Mouse (Mus musculus): Measurements from ENCODE around the gene Prkce. TPM values are rescaled to one million over a fixed set of nuclear protein-coding genes. Genes with fewer than 3 reads are reported as not detected.

Gene Prkce
- polyA plus RNA-seq, 1 experiment from 2014 or later: 7.4 TPM

- H3K27me3 ChIP-seq (ENCODE audit: control insufficient read depth, insufficient read depth, low read length): no peaks in the 10 kb centered on the region
- H3K4me2 ChIP-seq (replicated peaks; ENCODE audit: low read depth, low read length): no peak overlapping the region
- H3K36me3 ChIP-seq (ENCODE audit: control insufficient read depth, insufficient read depth, low read length): no peaks in the 10 kb centered on the region
- no peak overlapping the region for H3K4me3 ChIP-seq (ENCODE audit: low read depth, low read length)
- 69% methylated on average over 5 of the region's 5 CpGs for WGBS
- ATAC-seq (ENCODE audit: low FRiP score): no peak
- H3K4me1 ChIP-seq (replicated peaks; ENCODE audit: control insufficient read depth, insufficient read depth, low read length): no peaks in the 10 kb centered on the region
- H3K9me3 ChIP-seq (ENCODE audit: control insufficient read depth, low read length): no peaks in the 10 kb centered on the region
- no peak overlapping the region for H3K9ac ChIP-seq (ENCODE audit: low read depth, low read length)
- no peak for DNase-seq (ENCODE audit: low spot score)
- no peak overlapping the region for H3K27ac ChIP-seq (ENCODE audit: low read depth, low read length)
Measured at GRCm38 (mm10) chr17:86506881-86507280, 339.3 kb downstream of the Prkce start.

DNA sequence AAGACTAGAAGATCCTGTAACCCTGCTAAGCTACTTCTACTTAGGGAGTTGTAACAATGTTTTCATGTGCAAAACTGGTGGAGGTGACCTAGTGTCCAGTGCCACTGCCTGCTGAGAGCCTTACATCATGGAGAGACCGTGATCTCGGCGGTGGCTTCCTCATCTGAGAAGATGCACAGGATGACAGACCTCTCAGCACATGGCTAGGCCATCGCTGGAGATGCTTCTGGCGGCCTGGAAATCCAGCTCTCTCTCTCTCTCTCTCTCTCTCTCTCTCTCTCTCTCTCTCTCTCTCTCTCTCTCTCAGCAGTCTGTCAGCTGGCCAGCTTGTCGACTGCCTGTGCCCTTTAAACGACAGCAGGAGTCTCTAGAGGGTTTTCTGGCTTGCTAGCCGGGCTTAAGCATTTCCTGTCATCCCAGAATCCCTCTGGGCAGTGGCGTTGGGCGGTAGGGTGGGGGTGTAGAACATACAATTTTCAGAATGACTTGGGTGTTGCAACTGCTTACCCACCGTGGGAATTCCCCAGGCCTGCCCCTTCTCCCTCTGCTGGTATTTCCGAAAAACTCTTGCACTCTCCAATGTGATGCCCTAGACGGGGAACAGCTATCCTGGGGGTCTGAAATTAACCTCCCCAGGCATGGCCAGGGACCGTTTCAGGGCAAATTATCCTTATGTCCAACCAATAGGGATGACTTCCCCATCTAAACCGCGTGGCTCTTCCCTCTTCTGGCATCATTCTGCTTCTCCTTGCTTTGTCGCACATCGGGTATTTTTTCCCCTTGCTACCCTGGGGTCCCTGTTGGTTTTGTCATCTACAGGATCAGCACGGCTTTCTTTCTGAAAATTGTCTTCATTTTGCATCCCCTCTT is 340.0 kb downstream of the Prkce start:
- WGBS: 70% methylated on average over 19 of the region's 19 CpGs
- Histone ChIP-seq H3K4me2 (replicated peaks; ENCODE audit: low read depth, low read length) (no peak overlapping the region), H3K9ac (ENCODE audit: low read depth, low read length) (no peak overlapping the region), H3K27ac (ENCODE audit: low read depth, low read length) (no peak overlapping the region), H3K27me3 (ENCODE audit: control insufficient read depth, insufficient read depth, low read length) (no peaks in the 10 kb centered on the region), H3K36me3 (ENCODE audit: control insufficient read depth, insufficient read depth, low read length) (no peaks in the 10 kb centered on the region), H3K4me3 (ENCODE audit: low read depth, low read length) (no peak overlapping the region), H3K9me3 (ENCODE audit: control insufficient read depth, low read length) (no peaks in the 10 kb centered on the region), H3K4me1 (replicated peaks; ENCODE audit: control insufficient read depth, insufficient read depth, low read length) (no peaks in the 10 kb centered on the region)
- ATAC-seq (ENCODE audit: low FRiP score) (no peak), DNase-seq (ENCODE audit: low spot score) (no peak)

- H3K4me1 ChIP-seq (replicated peaks; ENCODE audit: control insufficient read depth, insufficient read depth, low read length): no peaks in the 10 kb centered on the region
- no peaks in the 10 kb centered on the region for H3K27me3 ChIP-seq (ENCODE audit: control insufficient read depth, insufficient read depth, low read length)
- no peak overlapping the region for H3K27ac ChIP-seq (ENCODE audit: low read depth, low read length)
- WGBS: 88% methylated on average over 3 of the region's 3 CpGs
- H3K9me3 ChIP-seq (ENCODE audit: control insufficient read depth, low read length): no peaks in the 10 kb centered on the region
- ATAC-seq (ENCODE audit: low FRiP score): no peak
- no peak overlapping the region for H3K4me3 ChIP-seq (ENCODE audit: low read depth, low read length)
- no peaks in the 10 kb centered on the region for H3K36me3 ChIP-seq (ENCODE audit: control insufficient read depth, insufficient read depth, low read length)
- DNase-seq (ENCODE audit: low spot score): no peak
- H3K4me2 ChIP-seq (replicated peaks; ENCODE audit: low read depth, low read length): no peak overlapping the region
- H3K9ac ChIP-seq (ENCODE audit: low read depth, low read length): no peak overlapping the region
Measured at GRCm38 (mm10) chr17:86508212-86508490, 340.6 kb downstream of the Prkce start.

- no peak overlapping the region for H3K9ac ChIP-seq (ENCODE audit: low read depth, low read length)
- DNase-seq (ENCODE audit: low spot score) (no peak), ATAC-seq (ENCODE audit: low FRiP score) (no peak)
- H3K36me3 ChIP-seq (ENCODE audit: control insufficient read depth, insufficient read depth, low read length): no peaks in the 10 kb centered on the region
- H3K9me3 ChIP-seq (ENCODE audit: control insufficient read depth, low read length): no peaks in the 10 kb centered on the region
- no peak overlapping the region for H3K4me3 ChIP-seq (ENCODE audit: low read depth, low read length)
- H3K27me3 ChIP-seq (ENCODE audit: control insufficient read depth, insufficient read depth, low read length): no peaks in the 10 kb centered on the region
- no peaks in the 10 kb centered on the region for H3K4me1 ChIP-seq (replicated peaks; ENCODE audit: control insufficient read depth, insufficient read depth, low read length)
- no peak overlapping the region for H3K27ac ChIP-seq (ENCODE audit: low read depth, low read length)
- 85% methylated on average over 5 of the region's 5 CpGs for WGBS
- H3K4me2 ChIP-seq (replicated peaks; ENCODE audit: low read depth, low read length): no peak overlapping the region
Measured at GRCm38 (mm10) chr17:86509871-86510270, 342.3 kb downstream of the Prkce start.

DNA sequence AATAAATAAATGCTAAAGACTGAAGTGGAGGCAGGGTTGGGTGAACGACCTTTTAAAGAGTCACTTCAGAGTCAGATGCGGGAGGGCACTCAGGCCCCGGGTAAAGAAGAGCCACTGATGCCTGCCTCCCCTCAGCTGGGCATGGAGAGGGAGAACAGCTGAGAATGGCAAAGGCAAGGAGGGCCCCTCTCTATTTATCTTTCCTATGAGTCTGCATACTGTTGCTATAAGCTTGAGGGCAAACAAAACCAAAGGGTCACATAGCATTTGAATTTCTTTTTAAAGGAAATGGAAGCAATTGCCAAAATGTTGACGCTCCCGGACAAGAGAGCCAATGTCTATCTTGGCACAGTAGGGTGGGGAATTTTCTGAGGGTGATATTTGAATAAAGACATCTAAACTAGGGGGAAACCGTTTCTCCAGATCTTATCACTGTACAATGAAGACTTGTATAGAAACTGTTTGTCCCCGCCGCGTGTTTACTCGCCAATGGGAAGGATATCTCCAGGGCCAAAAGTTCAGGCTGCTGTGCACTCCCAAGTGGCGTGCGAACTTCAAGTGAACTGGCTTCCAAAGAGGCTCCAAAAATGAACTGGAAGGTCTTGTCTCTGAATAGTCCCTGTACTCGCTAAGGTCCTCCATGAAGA is 347.5 kb downstream of the Prkce start:
- Histone ChIP-seq H3K9ac (ENCODE audit: low read depth, low read length) (no peak overlapping the region), H3K4me3 (ENCODE audit: low read depth, low read length) (no peak overlapping the region), H3K27ac (ENCODE audit: low read depth, low read length) (no peak overlapping the region), H3K27me3 (ENCODE audit: control insufficient read depth, insufficient read depth, low read length) (no peaks in the 10 kb centered on the region), H3K4me2 (replicated peaks; ENCODE audit: low read depth, low read length) (no peak overlapping the region), H3K9me3 (ENCODE audit: control insufficient read depth, low read length) (no peaks in the 10 kb centered on the region), H3K36me3 (ENCODE audit: control insufficient read depth, insufficient read depth, low read length) (no peaks in the 10 kb centered on the region), H3K4me1 (replicated peaks; ENCODE audit: control insufficient read depth, insufficient read depth, low read length) (no peaks in the 10 kb centered on the region)
- ATAC-seq (ENCODE audit: low FRiP score) (no peak), DNase-seq (ENCODE audit: low spot score) (no peak)
- WGBS: 88% methylated on average over 13 of the region's 13 CpGs

- WGBS: 82% methylated on average over 5 of the region's 5 CpGs
- no peak overlapping the region for H3K27ac ChIP-seq (ENCODE audit: low read depth, low read length)
- H3K4me1 ChIP-seq (replicated peaks; ENCODE audit: control insufficient read depth, insufficient read depth, low read length): no peaks in the 10 kb centered on the region
- no peaks in the 10 kb centered on the region for H3K36me3 ChIP-seq (ENCODE audit: control insufficient read depth, insufficient read depth, low read length)
- H3K9ac ChIP-seq (ENCODE audit: low read depth, low read length): no peak overlapping the region
- H3K9me3 ChIP-seq (ENCODE audit: control insufficient read depth, low read length): no peaks in the 10 kb centered on the region
- no peaks in the 10 kb centered on the region for H3K27me3 ChIP-seq (ENCODE audit: control insufficient read depth, insufficient read depth, low read length)
- no peak for ATAC-seq (ENCODE audit: low FRiP score)
- no peak overlapping the region for H3K4me2 ChIP-seq (replicated peaks; ENCODE audit: low read depth, low read length)
- DNase-seq (ENCODE audit: low spot score): no peak
- H3K4me3 ChIP-seq (ENCODE audit: low read depth, low read length): no peak overlapping the region
Measured at GRCm38 (mm10) chr17:86516630-86517029, 349.0 kb downstream of the Prkce start.

GRCm38 (mm10) chr17:86518604-86519003 is 351.0 kb downstream of the Prkce start:
- DNase-seq (ENCODE audit: low spot score) (no peak), ATAC-seq (ENCODE audit: low FRiP score) (no peak)
- 87% methylated on average over 7 of the region's 7 CpGs for WGBS
- no peak overlapping the region for H3K9ac ChIP-seq (ENCODE audit: low read depth, low read length)
- no peaks in the 10 kb centered on the region for H3K27me3 ChIP-seq (ENCODE audit: control insufficient read depth, insufficient read depth, low read length)
- H3K27ac ChIP-seq (ENCODE audit: low read depth, low read length): no peak overlapping the region
- H3K9me3 ChIP-seq (ENCODE audit: control insufficient read depth, low read length): no peaks in the 10 kb centered on the region
- H3K4me3 ChIP-seq (ENCODE audit: low read depth, low read length): no peak overlapping the region
- no peak overlapping the region for H3K4me2 ChIP-seq (replicated peaks; ENCODE audit: low read depth, low read length)
- no peaks in the 10 kb centered on the region for H3K36me3 ChIP-seq (ENCODE audit: control insufficient read depth, insufficient read depth, low read length)
- no peaks in the 10 kb centered on the region for H3K4me1 ChIP-seq (replicated peaks; ENCODE audit: control insufficient read depth, insufficient read depth, low read length)

GRCm38 (mm10) chr17:86521252-86521651 is 353.7 kb downstream of the Prkce start:
- Histone ChIP-seq H3K4me2 (replicated peaks; ENCODE audit: low read depth, low read length) (no peak overlapping the region), H3K9me3 (ENCODE audit: control insufficient read depth, low read length) (no peaks in the 10 kb centered on the region), H3K4me1 (replicated peaks; ENCODE audit: control insufficient read depth, insufficient read depth, low read length) (no peaks in the 10 kb centered on the region), H3K9ac (ENCODE audit: low read depth, low read length) (no peak overlapping the region), H3K4me3 (ENCODE audit: low read depth, low read length) (no peak overlapping the region), H3K27ac (ENCODE audit: low read depth, low read length) (no peak overlapping the region), H3K27me3 (ENCODE audit: control insufficient read depth, insufficient read depth, low read length) (no peaks in the 10 kb centered on the region), H3K36me3 (ENCODE audit: control insufficient read depth, insufficient read depth, low read length) (no peaks in the 10 kb centered on the region)
- ATAC-seq (ENCODE audit: low FRiP score) (no peak), DNase-seq (ENCODE audit: low spot score) (no peak)
- 96% methylated on average over 11 of the region's 11 CpGs for WGBS

GRCm38 (mm10) chr17:86522649-86523048 is 355.1 kb downstream of the Prkce start:
- WGBS: 91% methylated on average over 5 of the region's 5 CpGs
- H3K27me3 ChIP-seq (ENCODE audit: control insufficient read depth, insufficient read depth, low read length): no peaks in the 10 kb centered on the region
- H3K9me3 ChIP-seq (ENCODE audit: control insufficient read depth, low read length): no peaks in the 10 kb centered on the region
- ATAC-seq (ENCODE audit: low FRiP score): no peak
- no peaks in the 10 kb centered on the region for H3K4me1 ChIP-seq (replicated peaks; ENCODE audit: control insufficient read depth, insufficient read depth, low read length)
- no peaks in the 10 kb centered on the region for H3K36me3 ChIP-seq (ENCODE audit: control insufficient read depth, insufficient read depth, low read length)
- no peak overlapping the region for H3K4me2 ChIP-seq (replicated peaks; ENCODE audit: low read depth, low read length)
- no peak for DNase-seq (ENCODE audit: low spot score)
- no peak overlapping the region for H3K9ac ChIP-seq (ENCODE audit: low read depth, low read length)
- no peak overlapping the region for H3K27ac ChIP-seq (ENCODE audit: low read depth, low read length)
- no peak overlapping the region for H3K4me3 ChIP-seq (ENCODE audit: low read depth, low read length)

Data from hindbrain, embryonic 11.5 days (tissue).